Mouse (Mus musculus): ENCODE measurements around the gene Mapk7.

DNA sequence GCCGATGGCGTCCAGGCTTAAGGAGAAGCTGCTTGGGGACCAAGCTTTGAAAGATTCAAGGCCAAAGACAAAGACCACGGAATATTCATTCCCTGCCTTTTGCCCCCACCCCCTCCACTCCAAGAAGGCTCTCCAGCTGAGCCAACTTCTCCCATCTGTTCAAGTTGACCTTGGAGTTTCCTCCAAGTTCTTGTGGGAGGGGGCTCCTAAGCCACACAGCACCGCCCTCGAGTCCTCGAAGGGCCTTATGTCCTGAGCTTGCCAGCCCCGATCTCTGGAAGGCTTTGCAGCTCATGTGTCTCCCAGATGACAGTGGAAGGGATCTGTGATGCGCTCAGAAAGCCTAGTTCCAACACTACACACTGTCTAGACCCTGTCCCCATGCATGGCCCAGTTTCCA lies 46.9 kb downstream of the Mapk7 start:
- no peak for TF ChIP-seq CTCF (IDR thresholded peaks at IDR 0.05; ENCODE audit: low read depth, low read length)
- TF ChIP-seq GATA1 (IDR thresholded peaks at IDR 0.05; ENCODE audit: borderline replicate concordance, low read length) = no peak
- no peak for TF ChIP-seq POLR2AphosphoS5 (IDR thresholded peaks at IDR 0.05; ENCODE audit: insufficient replicate concordance, low read depth, low read length)
